ENCODE assay signal across 12 mouse cellular contexts in the genomic region with DNA sequence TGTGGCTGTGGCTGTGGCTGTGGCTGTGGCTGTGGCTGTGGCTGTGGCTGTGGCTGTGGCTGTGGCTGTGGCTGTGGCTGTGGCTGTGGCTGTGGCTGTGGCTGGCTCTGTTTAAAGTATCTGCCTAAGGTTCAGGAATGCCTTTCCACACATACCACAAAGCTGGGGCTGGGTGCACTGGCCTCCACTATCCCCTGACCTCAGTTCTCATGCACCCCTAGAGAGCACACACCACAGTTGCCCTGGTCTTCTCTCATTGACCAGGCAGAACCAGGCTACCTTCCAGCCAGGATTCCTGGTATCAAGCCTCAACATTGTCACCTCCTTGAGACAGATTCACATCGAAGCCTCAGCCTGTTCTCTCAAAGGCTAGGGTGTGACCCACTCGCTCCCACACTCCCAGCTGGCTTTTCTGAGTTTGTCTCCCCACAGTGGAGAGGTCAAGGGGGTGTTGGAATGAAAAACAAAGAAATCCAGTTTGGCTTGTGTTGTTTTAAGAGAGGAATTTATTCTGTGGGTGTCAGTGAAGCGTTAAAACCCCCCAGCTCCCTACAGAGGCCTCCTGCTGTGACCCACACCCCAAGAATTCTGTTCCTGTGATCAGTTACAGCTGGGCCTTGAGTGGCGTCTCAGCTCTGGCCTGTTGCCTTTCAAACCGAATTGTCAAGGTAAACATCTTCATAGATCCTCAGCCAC. TPM values are rescaled to one million over a fixed set of nuclear protein-coding genes. Genes with fewer than 3 reads are reported as not detected.
DNase-seq lines count a peak whose midpoint lies in the region; ATAC-seq and TF ChIP-seq lines count a peak whose summit lies in the region.
"Had no signal": no experiment of that assay in that cellular context is flagged by ENCODE, and none has a peak within 500 bp of the region (broad histone marks: within the 10 kb centered on the region; RNA-seq: fewer than 3 reads in every experiment).

No protein-coding gene starts in this region.

- WGBS in kidney, embryonic 16.5 days, result 24% methylated on average over 5 of the region's 5 CpGs
- 56% methylated on average over 5 of the region's 5 CpGs for WGBS in embryonic facial prominence, embryonic 10.5 days
- WGBS in limb, embryonic 12.5 days, result 66% methylated on average over 5 of the region's 5 CpGs
- 52% methylated on average over 5 of the region's 5 CpGs for WGBS in midbrain, embryonic 11.5 days

- no peaks in the 10 kb centered on the region; the same call in 1 of the 2 replicates for H3K36me3 ChIP-seq in kidney, embryonic 16.5 days (ENCODE audit: insufficient read depth, low read length)
- H3K36me3 ChIP-seq in embryonic facial prominence, embryonic 10.5 days (replicated peaks), result peaks cover 17% of the 10 kb centered on the region; the same call in 1 of the 2 replicates
- H3K36me3 ChIP-seq in limb, embryonic 12.5 days, result no peaks in the 10 kb centered on the region
- H3K36me3 ChIP-seq in midbrain, embryonic 11.5 days (ENCODE audit: control insufficient read depth, insufficient read depth, low read length), result no peaks in the 10 kb centered on the region
- H3K36me3 ChIP-seq: liver, embryonic 15.5 days; midbrain, embryonic 12.5 days; neural tube, embryonic 12.5 days had no signal

- H3K4me3 ChIP-seq in gastrocnemius, adult 2 months, result no peak overlapping the region
- no peak overlapping the region for H3K4me3 ChIP-seq in kidney, embryonic 16.5 days (ENCODE audit: low read length)
- H3K4me3 ChIP-seq in embryonic facial prominence, embryonic 10.5 days, result no peak overlapping the region
- H3K4me3 ChIP-seq in limb, embryonic 12.5 days (replicated peaks), result no peak overlapping the region
- no peak overlapping the region for H3K4me3 ChIP-seq in midbrain, embryonic 11.5 days (ENCODE audit: low read depth, low read length)
- H3K4me3 ChIP-seq: liver, embryonic 15.5 days; midbrain, embryonic 12.5 days; neural tube, embryonic 12.5 days had no signal

- TF ChIP-seq CTCF in gastrocnemius, adult 2 months (IDR thresholded peaks at IDR 0.05), result no peak

- peak; percentile 63 for ATAC-seq in kidney, embryonic 16.5 days (ENCODE audit: low FRiP score, low TSS enrichment)
- ATAC-seq in limb, embryonic 12.5 days (ENCODE audit: insufficient number of reproducible peaks, insufficient read depth, low FRiP score, low TSS enrichment, low read depth), result no peak
- ATAC-seq in midbrain, embryonic 11.5 days (ENCODE audit: low FRiP score), result no peak

- intact Hi-C loops in gastrocnemius, adult 2 months (cut with DNase I), result no loop called here

- no peak overlapping the region for H3K4me2 ChIP-seq in kidney, embryonic 16.5 days (replicated peaks; ENCODE audit: low read depth, low read length)
- no peak overlapping the region for H3K4me2 ChIP-seq in limb, embryonic 12.5 days
- H3K4me2 ChIP-seq in midbrain, embryonic 11.5 days, result no peak overlapping the region
- H3K4me2 ChIP-seq: liver, embryonic 15.5 days; midbrain, embryonic 12.5 days; neural tube, embryonic 12.5 days had no signal

- no peak for DNase-seq in gastrocnemius, adult 2 months
- DNase-seq in gastrocnemius, postnatal 25 days, result no peak
- DNase-seq in kidney, adult 8-10 months, result no peak
- no peak for DNase-seq in embryonic facial prominence, embryonic 10.5 days (ENCODE audit: low spot score)
- DNase-seq in midbrain, embryonic 11.5 days (ENCODE audit: low spot score, missing footprints), result no peak
- no peak for DNase-seq in retina, postnatal 1 day
- DNase-seq: cerebellum, adult 9-11 months had no signal

- no peaks in the 10 kb centered on the region for H3K27me3 ChIP-seq in kidney, embryonic 16.5 days (ENCODE audit: insufficient read depth, low read length)
- no peaks in the 10 kb centered on the region for H3K27me3 ChIP-seq in embryonic facial prominence, embryonic 10.5 days (replicated peaks; ENCODE audit: low read depth, poor library complexity, severe bottlenecking)
- H3K27me3 ChIP-seq in limb, embryonic 12.5 days, result no peaks in the 10 kb centered on the region
- H3K27me3 ChIP-seq in midbrain, embryonic 11.5 days (ENCODE audit: control insufficient read depth, insufficient read depth, low read length), result no peaks in the 10 kb centered on the region
- H3K27me3 ChIP-seq: liver, embryonic 15.5 days; midbrain, embryonic 12.5 days; neural tube, embryonic 12.5 days had no signal

- 0 out of 2 replicates have a peak overlapping the region, but pooled peaks have one; percentile 22 for H3K9ac ChIP-seq in kidney, embryonic 16.5 days (replicated peaks; ENCODE audit: low read length)
- H3K9ac ChIP-seq in limb, embryonic 12.5 days (replicated peaks), result no peak overlapping the region
- H3K9ac ChIP-seq in midbrain, embryonic 11.5 days (ENCODE audit: low read length), result no peak overlapping the region
- H3K9ac ChIP-seq: liver, embryonic 15.5 days; midbrain, embryonic 12.5 days; neural tube, embryonic 12.5 days had no signal

- peaks cover 85% of the 10 kb centered on the region for H3K4me1 ChIP-seq in kidney, embryonic 16.5 days (ENCODE audit: insufficient read depth, low read length)
- H3K4me1 ChIP-seq in embryonic facial prominence, embryonic 10.5 days, result peaks cover 36% of the 10 kb centered on the region
- peaks cover 24% of the 10 kb centered on the region for H3K4me1 ChIP-seq in limb, embryonic 12.5 days (replicated peaks)
- no peaks in the 10 kb centered on the region for H3K4me1 ChIP-seq in midbrain, embryonic 11.5 days (ENCODE audit: control insufficient read depth, insufficient read depth, low read length)

- H3K27ac ChIP-seq in gastrocnemius, adult 2 months, result peak overlapping the region; percentile 50
- peak overlapping the region; percentile 88 for H3K27ac ChIP-seq in kidney, embryonic 16.5 days (ENCODE audit: low read length)
- peak overlapping the region; percentile 65 for H3K27ac ChIP-seq in embryonic facial prominence, embryonic 10.5 days (replicated peaks)
- H3K27ac ChIP-seq in limb, embryonic 12.5 days, result peak overlapping the region; percentile 56
- H3K27ac ChIP-seq in midbrain, embryonic 11.5 days (ENCODE audit: low read depth, low read length), result no peak overlapping the region
- H3K27ac ChIP-seq: liver, embryonic 15.5 days; midbrain, embryonic 12.5 days; neural tube, embryonic 12.5 days had no signal

- no peaks in the 10 kb centered on the region for H3K9me3 ChIP-seq in kidney, embryonic 16.5 days (ENCODE audit: low read length)
- no peaks in the 10 kb centered on the region for H3K9me3 ChIP-seq in embryonic facial prominence, embryonic 10.5 days
- no peaks in the 10 kb centered on the region for H3K9me3 ChIP-seq in limb, embryonic 12.5 days
- H3K9me3 ChIP-seq in midbrain, embryonic 11.5 days (ENCODE audit: control insufficient read depth, low read length), result no peaks in the 10 kb centered on the region
- H3K9me3 ChIP-seq: liver, embryonic 15.5 days; midbrain, embryonic 12.5 days; neural tube, embryonic 12.5 days had no signal

RNA-seq across cellular contexts. Expression of gene Col4a1, which starts 15.2 kb away (rescaled TPM):
- total RNA-seq in gastrocnemius, adult 2 months (2021), result 100 to 1,000 TPM in 1 of 2 experiments, 10 to 100 TPM in 1; 73.3 to 117 TPM
- 100 to 1,000 TPM; 206 to 284 TPM for total RNA-seq in gastrocnemius, postnatal 25 days (2021)
- polyA plus RNA-seq in kidney, embryonic 16.5 days (2015; fragmentation: Nextera tagmentation; extraction: Ambion mirVana), result 382 and 440 TPM in 2 replicates
- polyA plus RNA-seq in embryonic facial prominence, embryonic 10.5 days (2016; fragmentation: Nextera tagmentation; extraction: Ambion mirVana), result 128 and 138 TPM in 2 replicates
- 118 and 133 TPM in 2 replicates for polyA plus RNA-seq in limb, embryonic 12.5 days (2016; fragmentation: Nextera tagmentation; extraction: Ambion mirVana)
- polyA plus RNA-seq in midbrain, embryonic 11.5 days (2014; fragmentation: Nextera tagmentation; extraction: Ambion mirVana), result 105 and 115 TPM in 2 replicates

RNA-seq across cellular contexts. Expression of gene Col4a2, which starts 15.3 kb away (rescaled TPM):
- 10 to 100 TPM; 51.3 to 69.5 TPM for total RNA-seq in gastrocnemius, adult 2 months (2021)
- total RNA-seq in gastrocnemius, postnatal 25 days (2021), result 100 to 1,000 TPM; 101 to 136 TPM
- polyA plus RNA-seq in kidney, embryonic 16.5 days (2015; fragmentation: Nextera tagmentation; extraction: Ambion mirVana), result 121 and 126 TPM in 2 replicates
- 51.8 and 54.7 TPM in 2 replicates for polyA plus RNA-seq in embryonic facial prominence, embryonic 10.5 days (2016; fragmentation: Nextera tagmentation; extraction: Ambion mirVana)
- polyA plus RNA-seq in limb, embryonic 12.5 days (2016; fragmentation: Nextera tagmentation; extraction: Ambion mirVana), result 56.3 and 63.5 TPM in 2 replicates
- polyA plus RNA-seq in midbrain, embryonic 11.5 days (2014; fragmentation: Nextera tagmentation; extraction: Ambion mirVana), result 28.5 and 34.1 TPM in 2 replicates
